Mouse (Mus musculus): ENCODE results near the gene Nrros.

Nrros gene

GRCm38 (mm10) chr16:32163891-32164290, 1.5 kb downstream of the Nrros start:
- no peak for DNase-seq (ENCODE audit: extremely low read depth, insufficient read length, low spot score)

GRCm38 (mm10) chr16:32163392-32163791, 2.0 kb downstream of the Nrros start:
- no peak for DNase-seq (ENCODE audit: extremely low read depth, insufficient read length, low spot score)

- DNase-seq (ENCODE audit: extremely low read depth, insufficient read length, low spot score), result no peak
These were observed 4.6 kb downstream of the Nrros start for GRCm38 (mm10) chr16:32160742-32161323.

- no peak for DNase-seq (ENCODE audit: extremely low read depth, insufficient read length, low spot score)
These were observed 6.4 kb downstream of the Nrros start for GRCm38 (mm10) chr16:32158966-32159365.

GRCm38 (mm10) chr16:32157369-32157768, 8.0 kb downstream of the Nrros start:
- no peak for DNase-seq (ENCODE audit: extremely low read depth, insufficient read length, low spot score)

- DNase-seq (ENCODE audit: extremely low read depth, insufficient read length, low spot score), result no peak
These were observed 8.7 kb downstream of the Nrros start for GRCm38 (mm10) chr16:32156719-32157118.

GRCm38 (mm10) chr16:32154437-32154836, 11.0 kb downstream of the Nrros start:
- DNase-seq (ENCODE audit: extremely low read depth, insufficient read length, low spot score), result no peak

GRCm38 (mm10) chr16:32153976-32154375, 11.4 kb downstream of the Nrros start:
- DNase-seq (ENCODE audit: extremely low read depth, insufficient read length, low spot score), result no peak

- DNase-seq (ENCODE audit: extremely low read depth, insufficient read length, low spot score), result no peak
These were observed 17.7 kb downstream of the Nrros start for GRCm38 (mm10) chr16:32147589-32148207.

- peak; percentile 17 for DNase-seq (ENCODE audit: extremely low read depth, insufficient read length, low spot score)
These were observed 20.8 kb downstream of the Nrros start for GRCm38 (mm10) chr16:32144592-32144991.

- no peak for DNase-seq (ENCODE audit: extremely low read depth, insufficient read length, low spot score)
These were observed 21.6 kb downstream of the Nrros start for GRCm38 (mm10) chr16:32143766-32144165.

GRCm38 (mm10) chr16:32138954-32139353, 26.4 kb downstream of the Nrros start:
- no peak for DNase-seq (ENCODE audit: extremely low read depth, insufficient read length, low spot score)

GRCm38 (mm10) chr16:32135842-32136357, 29.5 kb downstream of the Nrros start:
- DNase-seq (ENCODE audit: extremely low read depth, insufficient read length, low spot score), result peak; percentile 34

GRCm38 (mm10) chr16:32133148-32133547, 32.2 kb downstream of the Nrros start:
- DNase-seq (ENCODE audit: extremely low read depth, insufficient read length, low spot score), result no peak

- no peak for DNase-seq (ENCODE audit: extremely low read depth, insufficient read length, low spot score)
These were observed 35.1 kb downstream of the Nrros start for GRCm38 (mm10) chr16:32130190-32130826.

- no peak for DNase-seq (ENCODE audit: extremely low read depth, insufficient read length, low spot score)
These were observed 35.8 kb downstream of the Nrros start for GRCm38 (mm10) chr16:32129449-32130189.

GRCm38 (mm10) chr16:32127046-32127445, 38.3 kb downstream of the Nrros start:
- no peak for DNase-seq (ENCODE audit: extremely low read depth, insufficient read length, low spot score)

GRCm38 (mm10) chr16:32125364-32125763, 40.0 kb downstream of the Nrros start:
- DNase-seq (ENCODE audit: extremely low read depth, insufficient read length, low spot score), result no peak

GRCm38 (mm10) chr16:32124444-32125335, 40.7 kb downstream of the Nrros start:
- no peak for DNase-seq (ENCODE audit: extremely low read depth, insufficient read length, low spot score)

GRCm38 (mm10) chr16:32124020-32124419, 41.4 kb downstream of the Nrros start:
- no peak for DNase-seq (ENCODE audit: extremely low read depth, insufficient read length, low spot score)

Measured in 3134 (cell line).